Mouse (Mus musculus): Measurements from ENCODE around the gene Agrp.
"Not testable (repeated sequence)": the region's sequence is repeated elsewhere in the genome, so short reads cannot be mapped to it uniquely, and the experiment has no call there.

The Agrp gene

GRCm38 (mm10) chr8:105622421-105622920 is 14.7 kb downstream of the Agrp start:
- peak; percentile 97 for DNase-seq (ENCODE audit: low read depth)

DNA sequence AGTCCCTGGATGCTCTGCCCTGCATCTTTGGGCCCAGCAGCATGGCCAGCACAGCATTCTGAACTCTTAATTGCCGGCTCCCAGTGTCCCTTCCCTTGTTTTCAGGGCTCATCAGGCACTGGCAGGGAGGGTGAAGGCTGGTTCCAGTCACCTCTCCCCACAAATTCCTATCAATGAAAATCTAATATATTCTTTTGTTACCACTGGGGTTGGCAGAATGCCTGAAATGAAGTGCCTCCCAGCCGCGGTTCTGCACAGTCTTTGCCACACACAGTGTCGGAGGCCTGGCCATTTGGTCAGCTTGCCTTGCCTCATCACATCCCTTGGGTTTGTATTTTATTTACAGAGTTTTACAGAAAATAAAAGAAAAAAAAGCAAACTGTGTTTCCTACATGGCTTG is 15.4 kb downstream of the Agrp start:
- no peak for DNase-seq (ENCODE audit: low read depth)

DNA sequence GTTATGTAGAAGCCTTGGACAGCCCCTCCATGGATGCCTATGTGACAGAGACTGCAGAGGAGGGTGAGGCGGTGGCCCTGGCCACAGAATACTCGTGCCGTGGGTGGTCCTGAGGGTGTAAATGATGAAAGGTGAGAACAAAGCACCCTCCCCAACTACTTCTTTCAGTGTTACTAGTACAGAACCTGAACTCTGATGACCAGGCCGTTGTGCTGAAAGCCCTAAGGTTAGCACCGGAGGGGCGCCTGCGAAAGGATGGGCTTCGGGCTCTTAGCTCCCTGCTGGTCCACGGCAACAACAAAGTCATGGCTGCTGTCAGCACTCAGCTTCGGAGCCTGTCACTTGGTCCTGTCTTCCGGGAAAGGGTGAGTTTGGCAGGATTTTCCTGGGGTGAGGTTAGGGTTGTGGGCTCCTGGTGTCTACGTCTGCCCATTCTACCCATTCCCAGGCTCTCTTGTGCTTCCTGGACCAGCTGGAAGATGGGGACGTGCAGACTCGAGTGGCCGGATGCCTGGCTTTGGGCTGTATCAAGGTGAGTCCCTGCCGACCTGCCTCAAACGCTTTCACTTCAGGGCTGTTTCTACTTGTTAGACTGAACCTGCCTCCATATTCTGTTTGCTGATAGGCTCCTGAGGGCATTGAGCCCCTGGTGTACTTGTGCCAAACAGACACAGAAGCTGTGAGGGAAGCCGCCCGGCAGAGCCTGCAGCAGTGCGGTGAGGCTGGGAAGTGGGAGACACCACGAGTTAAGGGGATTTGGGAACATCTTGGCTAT is 16.1 kb downstream of the Agrp start:
- DNase-seq (ENCODE audit: low read depth), result no peak

GRCm38 (mm10) chr8:105620211-105620610 is 17.0 kb downstream of the Agrp start:
- no peak for DNase-seq (ENCODE audit: low read depth)

DNA sequence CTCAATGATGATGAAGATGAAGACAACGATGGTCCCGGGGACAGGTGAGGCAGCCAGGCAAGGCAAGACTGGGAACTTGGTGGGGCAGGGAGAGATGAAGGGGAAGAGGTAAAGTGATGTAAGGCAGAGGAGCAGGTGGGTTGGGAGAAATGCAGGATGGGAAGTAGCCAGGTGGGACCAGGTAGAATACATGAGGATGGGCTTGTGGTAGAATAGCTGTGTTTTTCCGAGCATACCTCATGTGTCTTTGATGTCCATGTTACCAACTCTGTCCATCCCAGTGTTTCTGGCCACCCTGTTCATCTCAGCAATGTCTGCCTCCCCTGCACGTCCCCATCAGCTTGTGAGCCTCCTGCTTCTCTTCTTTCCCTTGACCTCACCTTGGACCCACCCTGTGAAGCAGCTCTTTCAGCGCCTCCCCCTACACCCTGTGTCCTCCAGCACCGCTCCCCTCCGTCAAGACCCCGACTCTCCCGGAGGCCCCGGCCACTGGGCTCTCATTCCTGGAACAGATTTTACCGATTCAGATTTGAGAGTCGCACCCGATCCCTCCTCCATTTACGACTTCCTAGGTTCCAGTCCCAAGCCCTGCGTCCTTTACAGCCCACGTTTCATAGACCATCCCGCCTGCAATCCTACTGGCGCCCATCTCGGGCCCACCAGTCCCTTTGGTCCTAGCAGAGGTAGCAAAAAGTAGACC is 18.2 kb downstream of the Agrp start:
- DNase-seq (ENCODE audit: low read depth), result no peak

- no peak for DNase-seq (ENCODE audit: low read depth)
These were observed 18.9 kb downstream of the Agrp start for GRCm38 (mm10) chr8:105618279-105618634.

DNA sequence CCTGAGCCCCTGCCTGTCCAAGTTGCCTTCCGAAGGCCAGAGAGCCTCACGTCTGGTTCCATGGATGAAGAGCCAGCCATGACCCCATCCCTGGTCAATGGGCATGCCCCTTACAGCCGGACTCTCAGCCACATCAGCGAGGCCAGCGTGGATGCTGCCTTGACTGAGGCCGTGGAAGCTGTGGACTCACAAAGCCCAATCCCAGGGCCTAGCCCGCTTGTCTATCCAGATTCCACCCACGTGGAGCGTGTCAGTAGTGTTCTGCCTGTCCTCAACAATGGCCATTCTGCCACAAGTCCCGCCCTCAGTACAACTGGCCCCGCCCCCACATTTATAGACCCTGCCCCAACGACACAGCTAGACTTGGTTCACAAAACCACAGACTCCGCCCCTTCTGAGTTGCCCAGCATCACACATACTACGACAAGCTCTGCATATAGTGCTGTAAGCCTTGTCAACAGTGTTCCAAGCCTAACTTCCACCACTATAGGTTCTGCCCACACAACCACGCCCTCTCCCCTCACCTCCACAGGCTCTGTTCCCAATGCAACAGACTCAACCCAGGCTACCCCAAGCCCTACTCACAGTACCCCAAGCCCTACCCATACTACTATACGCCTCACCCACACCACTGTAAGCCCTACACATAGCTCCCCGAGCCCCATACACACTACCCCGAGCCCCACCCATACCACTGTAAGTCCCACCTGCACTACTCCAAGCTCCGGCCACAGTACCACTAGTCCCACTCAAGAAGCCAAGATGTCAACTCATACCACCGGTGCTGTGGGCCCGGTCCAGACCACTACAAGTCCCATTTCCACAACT is 19.5 kb downstream of the Agrp start:
- DNase-seq (ENCODE audit: low read depth), result no peak

GRCm38 (mm10) chr8:105615942-105616341 is 21.3 kb downstream of the Agrp start:
- no peak for DNase-seq (ENCODE audit: low read depth)

DNA sequence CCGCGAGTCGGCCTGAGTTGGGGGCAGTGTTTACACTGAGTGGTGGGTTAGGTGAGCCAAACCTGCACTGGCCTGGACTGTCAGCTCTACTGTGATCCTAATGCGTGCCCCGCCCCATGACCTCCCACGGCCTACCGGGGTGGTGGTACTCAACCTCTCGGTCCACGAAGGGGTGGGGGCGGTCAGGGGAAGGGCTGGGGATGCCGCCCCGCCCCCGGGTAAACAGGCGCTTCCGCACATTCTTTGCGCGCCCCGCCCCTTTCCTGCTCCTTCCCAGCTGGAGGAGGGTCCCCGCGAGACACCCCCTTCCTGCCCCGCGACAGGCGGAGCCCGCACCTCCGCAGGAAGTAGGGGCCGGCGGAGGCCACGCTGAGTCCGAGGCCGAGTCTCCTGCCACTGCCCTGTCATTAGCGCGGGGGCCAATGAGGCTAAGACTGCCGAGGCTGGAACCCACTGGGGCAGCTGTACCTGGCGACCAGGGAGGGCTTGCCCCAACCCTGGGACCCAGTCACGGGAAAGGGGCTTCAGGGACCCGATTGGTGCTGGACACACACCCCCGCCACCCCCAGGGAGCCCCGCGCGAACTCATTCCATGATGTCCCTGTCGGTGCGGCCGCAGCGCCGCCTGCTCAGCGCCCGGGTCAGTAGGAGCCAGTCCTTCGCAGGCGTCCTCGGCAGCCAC is 23.2 kb downstream of the Agrp start:
- DNase-seq (ENCODE audit: low read depth), result no peak

- DNase-seq (ENCODE audit: low read depth), result no peak
These were observed 24.2 kb downstream of the Agrp start for GRCm38 (mm10) chr8:105613037-105613436.

DNA sequence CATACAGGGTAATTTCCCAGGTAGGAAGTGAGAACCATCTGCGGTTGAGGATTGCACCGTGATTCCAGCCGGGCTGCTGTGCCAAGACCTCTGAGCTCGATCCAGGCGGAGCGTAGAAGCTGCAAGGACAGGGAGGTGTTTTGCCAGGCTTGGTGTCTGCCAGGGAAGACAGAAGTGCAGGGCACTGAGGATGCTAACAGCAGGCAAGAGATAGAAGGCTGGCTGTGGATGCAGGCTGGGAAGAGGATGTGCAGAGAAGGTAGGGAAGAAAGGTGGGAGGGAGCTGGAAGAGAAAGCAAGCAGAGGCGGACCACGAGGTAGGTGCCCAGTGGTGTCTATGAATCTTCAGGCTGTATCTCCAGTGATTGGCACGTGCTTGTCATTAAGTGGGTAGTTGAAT is 25.4 kb downstream of the Agrp start:
- DNase-seq (ENCODE audit: low read depth), result no peak

DNA sequence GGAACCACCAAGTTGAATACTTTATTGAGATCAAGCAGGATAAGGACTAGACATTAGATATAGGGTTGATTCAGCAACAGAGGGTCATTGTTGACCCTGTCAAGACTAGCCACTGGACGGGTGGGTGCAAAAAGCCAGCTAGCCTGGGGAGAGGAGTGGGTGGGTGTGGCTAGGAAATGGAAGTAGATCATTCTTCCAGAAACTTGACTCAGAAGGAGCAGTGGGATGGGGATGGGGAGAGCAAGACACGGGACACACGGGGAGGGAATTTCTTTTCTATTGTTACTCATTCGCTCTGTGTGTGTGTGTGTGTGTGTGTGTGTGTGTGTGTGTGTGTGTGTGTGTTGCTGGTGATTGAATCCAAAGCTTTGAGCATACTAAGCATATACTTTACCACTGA is 27.4 kb downstream of the Agrp start:
- DNase-seq (ENCODE audit: low read depth), result no peak

DNA sequence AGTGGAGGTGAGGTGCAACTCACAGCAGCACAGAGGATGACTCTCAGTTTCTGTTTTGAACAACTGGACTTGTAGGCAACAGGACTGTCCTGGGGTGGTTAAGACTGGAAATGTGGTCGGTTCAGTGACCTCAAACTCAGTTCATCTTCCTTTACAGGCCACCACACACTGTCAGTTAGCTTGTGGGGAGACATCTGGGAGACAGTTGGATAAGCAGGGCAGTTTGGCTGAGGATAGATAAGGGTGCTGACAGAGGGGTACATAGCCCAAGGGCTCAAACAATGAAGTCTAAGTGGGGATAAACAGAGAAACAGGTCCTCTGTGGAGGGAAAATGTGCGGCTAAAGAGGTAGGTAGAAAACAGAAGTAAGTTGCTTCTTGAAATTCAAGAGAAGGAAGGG is 27.8 kb downstream of the Agrp start:
- no peak for DNase-seq (ENCODE audit: low read depth)

- no peak for DNase-seq (ENCODE audit: low read depth)
These were observed 29.5 kb downstream of the Agrp start for GRCm38 (mm10) chr8:105607684-105608083.

DNA sequence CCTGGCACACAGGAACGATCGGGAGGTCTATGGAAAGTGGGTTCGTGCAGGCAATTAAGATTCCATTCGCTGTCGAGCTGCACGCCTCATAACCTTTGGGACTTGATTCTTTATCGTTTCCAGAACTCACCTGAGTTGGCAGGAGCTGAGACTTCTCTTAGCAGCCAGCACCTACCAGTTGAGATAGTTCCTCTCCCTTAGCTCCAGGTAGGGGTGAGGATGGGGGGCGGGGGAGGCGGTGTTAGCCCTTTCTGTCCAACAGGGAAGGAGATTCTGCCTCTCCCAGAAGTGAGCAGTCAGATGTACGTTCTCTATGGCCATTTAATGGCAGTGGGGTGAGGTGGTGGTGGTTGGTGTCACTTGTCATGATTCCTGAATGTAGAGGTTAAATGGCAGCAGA is 30.1 kb downstream of the Agrp start:
- DNase-seq (ENCODE audit: low read depth), result no peak

DNA sequence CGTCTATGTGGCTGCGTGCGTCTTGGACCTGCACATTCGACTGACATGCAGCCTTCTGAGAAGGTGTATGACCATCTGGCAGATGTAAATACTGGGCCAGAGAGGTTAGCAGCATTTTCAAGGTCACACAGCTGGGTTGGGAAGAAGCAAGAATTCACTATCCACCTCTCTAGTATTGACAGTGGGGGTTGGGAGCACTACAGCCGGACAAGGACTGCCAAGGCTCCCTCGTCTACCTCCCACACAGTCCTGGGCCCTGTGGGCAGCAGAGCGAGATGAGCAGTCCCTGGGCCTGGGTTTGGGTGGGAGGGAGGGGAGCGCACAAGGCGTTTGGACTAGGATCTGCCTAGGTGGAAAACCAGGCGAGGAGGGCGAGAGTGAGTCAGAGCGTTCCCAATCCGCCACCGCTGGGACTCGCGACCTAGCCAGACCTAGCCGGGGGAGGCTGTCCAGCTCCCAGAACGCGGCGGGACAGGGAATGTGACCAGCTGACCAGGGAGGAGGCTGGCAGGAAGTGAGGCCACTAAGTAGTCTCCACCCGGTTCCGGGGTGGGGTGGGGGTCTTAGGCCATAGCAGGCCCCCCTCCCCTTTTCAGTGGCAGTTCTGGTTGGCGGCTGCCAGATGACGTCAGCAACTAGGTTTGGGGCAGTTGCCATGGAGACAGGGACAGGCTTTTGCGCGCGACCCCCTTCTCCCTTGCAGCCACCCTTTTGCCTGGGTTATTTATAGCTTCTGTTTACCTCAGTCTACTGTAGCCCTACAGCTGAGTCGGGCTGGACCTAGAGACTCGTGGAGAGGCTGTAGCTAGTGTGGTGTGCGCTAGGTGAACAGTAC is 30.8 kb downstream of the Agrp start:
- no peak for DNase-seq (ENCODE audit: low read depth)

DNA sequence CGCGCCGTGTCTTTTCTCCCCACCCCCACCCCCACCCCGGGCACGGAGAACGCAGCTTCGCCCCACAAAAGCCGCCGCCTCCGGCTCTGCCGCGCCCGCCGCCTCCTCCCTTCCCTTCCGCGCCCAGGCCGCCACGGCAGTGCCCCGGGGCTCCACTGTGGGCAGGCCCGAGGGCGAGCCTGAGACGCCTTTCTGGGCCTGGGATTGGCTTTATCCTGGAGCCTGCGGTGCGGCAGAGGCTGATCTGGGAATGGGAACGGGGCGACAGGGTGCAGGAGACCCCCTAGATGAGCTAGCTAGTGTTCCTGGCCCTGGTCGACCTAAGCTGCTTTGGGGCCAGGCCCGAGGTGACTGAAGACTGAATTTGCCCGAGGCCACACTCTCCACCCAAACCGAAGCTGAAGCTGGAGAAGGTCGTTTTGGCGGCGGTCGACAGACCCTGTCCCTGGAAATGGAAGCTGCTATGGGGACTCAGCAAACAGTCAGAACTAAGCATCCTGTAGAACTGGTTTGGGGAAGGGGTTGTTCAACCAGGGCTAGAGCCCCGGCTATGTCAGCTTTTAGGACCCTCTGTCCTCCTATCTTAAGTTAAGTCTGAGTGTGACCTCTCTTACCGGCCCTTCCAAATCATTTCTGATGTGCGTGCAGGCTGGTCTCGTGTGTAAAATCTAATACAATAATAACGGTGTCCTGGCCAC is 31.6 kb downstream of the Agrp start:
- DNase-seq (ENCODE audit: low read depth), result no peak

GRCm38 (mm10) chr8:105604804-105605381 is 32.3 kb downstream of the Agrp start, which contains the start of gene Ripor1:
Ripor1 (plus strand) TSS chr8:105605255.
- no peak for DNase-seq (ENCODE audit: low read depth)

- not testable (repeated sequence) for DNase-seq (ENCODE audit: low read depth)
These were observed 34.7 kb downstream of the Agrp start for GRCm38 (mm10) chr8:105602540-105602939.

- DNase-seq (ENCODE audit: low read depth), result no peak
These were observed 35.9 kb downstream of the Agrp start for GRCm38 (mm10) chr8:105601301-105601700.
